ENCODE assay signal across 7 mouse cellular contexts in the genomic region with DNA sequence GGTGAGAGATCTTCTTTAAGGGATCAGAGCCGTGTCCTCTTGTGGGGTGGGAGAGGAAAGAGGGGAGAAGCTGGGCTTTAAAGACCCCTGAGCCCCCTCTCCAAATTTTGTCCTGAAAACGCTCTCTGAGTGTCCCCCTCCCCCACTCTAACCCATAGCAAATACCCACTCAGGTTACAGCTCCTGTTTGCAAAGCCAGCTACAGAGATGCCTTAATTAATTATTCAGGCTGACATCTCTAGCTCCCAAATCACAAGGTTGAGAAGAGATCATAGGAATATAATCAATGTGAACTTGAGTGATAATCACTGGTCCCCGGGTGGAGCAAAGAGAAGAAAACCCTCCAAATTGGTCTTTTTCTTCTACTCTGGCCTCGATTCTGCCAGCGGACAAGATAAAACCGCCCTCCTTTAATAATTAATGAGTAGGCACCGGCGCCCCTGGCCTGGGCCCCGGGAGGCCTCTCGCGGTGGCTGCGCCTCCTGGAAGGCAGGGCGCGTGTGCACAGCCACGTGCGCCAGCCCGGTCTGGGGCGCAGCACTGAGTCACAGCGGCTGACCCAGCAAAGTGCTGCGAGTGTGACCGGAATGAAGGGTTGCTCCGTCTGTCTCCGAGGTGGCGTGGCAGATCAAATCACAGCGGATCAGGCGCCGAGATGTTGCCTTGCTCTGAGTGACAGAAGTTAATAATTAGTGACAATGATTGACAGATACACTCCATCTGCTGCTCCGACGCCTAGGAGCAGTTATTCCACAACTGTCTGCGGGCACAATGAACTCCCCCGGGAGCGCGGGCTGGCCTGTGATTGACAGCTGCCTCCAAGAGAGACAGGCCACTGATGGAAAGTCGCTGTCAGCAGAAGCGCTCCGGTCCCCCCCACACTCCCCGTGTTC.
DNase-seq lines count a peak whose midpoint lies in the region; ATAC-seq and TF ChIP-seq lines count a peak whose summit lies in the region.

No protein-coding gene starts in this region.

- H3K27ac ChIP-seq in ES-Bruce4 (ENCODE audit: insufficient read depth, low read length): no peak overlapping the region
- no peak overlapping the region for H3K27ac ChIP-seq in forebrain, embryonic 11.5 days (ENCODE audit: low read depth, low read length)
- H3K27ac ChIP-seq in intestine, embryonic 14.5 days (ENCODE audit: low read depth): no peak overlapping the region
- H3K27ac ChIP-seq in limb, embryonic 10.5 days: peak overlapping the region; percentile 58; the same call in 1 of the 2 replicates
- no peak overlapping the region for H3K27ac ChIP-seq in neural tube, embryonic 13.5 days (replicated peaks)

- TF ChIP-seq CTCF in ES-Bruce4 (IDR thresholded peaks at IDR 0.05; ENCODE audit: low read depth, low read length): no peak

- DNase-seq in Muller cell, postnatal 12 days (ENCODE audit: inconsistent ontology term): peak; percentile 79
- DNase-seq in forebrain, embryonic 11.5 days (ENCODE audit: low spot score): peak; percentile 73
- DNase-seq in intestine, embryonic 14.5 days (ENCODE audit: low spot score): peak; percentile 80
- peak; percentile 57 for DNase-seq in limb, embryonic 10.5 days (ENCODE audit: low spot score)
- no peak for DNase-seq in spleen, adult 18-20 months

- ATAC-seq in forebrain, embryonic 11.5 days (replicated peaks; ENCODE audit: low FRiP score): peak; percentile 83
- peak; percentile 90 for ATAC-seq in intestine, embryonic 14.5 days (replicated peaks; ENCODE audit: low FRiP score, low TSS enrichment, low read depth)
- peak; percentile 77 for ATAC-seq in neural tube, embryonic 13.5 days (ENCODE audit: low read depth)

- no peak overlapping the region for H3K9ac ChIP-seq in ES-Bruce4 (ENCODE audit: low read depth, poor library complexity, severe bottlenecking)
- H3K9ac ChIP-seq in forebrain, embryonic 11.5 days (ENCODE audit: low read length): peak overlapping the region; percentile 45
- peak overlapping the region; percentile 29; the same call in 1 of the 2 replicates for H3K9ac ChIP-seq in intestine, embryonic 14.5 days (ENCODE audit: low read length)
- peak overlapping the region; percentile 54 for H3K9ac ChIP-seq in neural tube, embryonic 13.5 days

- H3K36me3 ChIP-seq in ES-Bruce4 (ENCODE audit: control insufficient read depth, insufficient read depth, low read length, poor library complexity, severe bottlenecking): no peaks in the 10 kb centered on the region
- no peaks in the 10 kb centered on the region for H3K36me3 ChIP-seq in forebrain, embryonic 11.5 days (ENCODE audit: control insufficient read depth, insufficient read depth, low read length)
- H3K36me3 ChIP-seq in intestine, embryonic 14.5 days (ENCODE audit: control insufficient read depth, insufficient read depth, low read length): no peaks in the 10 kb centered on the region
- H3K36me3 ChIP-seq in limb, embryonic 10.5 days: no peaks in the 10 kb centered on the region
- H3K36me3 ChIP-seq in neural tube, embryonic 13.5 days: no peaks in the 10 kb centered on the region

- TF ChIP-seq EP300 in ES-Bruce4 (IDR thresholded peaks at IDR 0.05; ENCODE audit: insufficient read depth, low read depth, low read length): no peak

- peak overlapping the region; percentile 59 for H3K4me2 ChIP-seq in forebrain, embryonic 11.5 days (ENCODE audit: low read depth, low read length, severe bottlenecking)
- H3K4me2 ChIP-seq in intestine, embryonic 14.5 days (ENCODE audit: low read length): peak overlapping the region; percentile 74
- peak overlapping the region; percentile 62 for H3K4me2 ChIP-seq in neural tube, embryonic 13.5 days

- H3K4me1 ChIP-seq in ES-Bruce4 (ENCODE audit: control insufficient read depth, insufficient read depth, low read length): no peaks in the 10 kb centered on the region
- peaks cover 11% of the 10 kb centered on the region for H3K4me1 ChIP-seq in forebrain, embryonic 11.5 days (replicated peaks; ENCODE audit: control insufficient read depth, insufficient read depth, low read length)
- 0 out of 2 replicates have a peak, but pooled peaks cover 9% of the 10 kb centered on the region for H3K4me1 ChIP-seq in intestine, embryonic 14.5 days (replicated peaks; ENCODE audit: control insufficient read depth, insufficient read depth, low read length)
- peaks cover 29% of the 10 kb centered on the region for H3K4me1 ChIP-seq in limb, embryonic 10.5 days
- H3K4me1 ChIP-seq in neural tube, embryonic 13.5 days (replicated peaks): peaks cover 18% of the 10 kb centered on the region

- peak overlapping the region; percentile 19 for H3K4me3 ChIP-seq in ES-Bruce4 (ENCODE audit: low read depth, low read length)
- H3K4me3 ChIP-seq in forebrain, embryonic 11.5 days (ENCODE audit: low read depth, low read length): peak overlapping the region; percentile 26
- peak overlapping the region; percentile 32 for H3K4me3 ChIP-seq in intestine, embryonic 14.5 days (ENCODE audit: low read depth, low read length)
- peak overlapping the region; percentile 49 for H3K4me3 ChIP-seq in limb, embryonic 10.5 days
- H3K4me3 ChIP-seq in neural tube, embryonic 13.5 days: peak overlapping the region; percentile 32

- TF ChIP-seq POLR2A in ES-Bruce4 (IDR thresholded peaks at IDR 0.05; ENCODE audit: insufficient read depth, low read length): no peak

- 2% methylated on average over 37 of the region's 37 CpGs for WGBS in forebrain, embryonic 11.5 days
- WGBS in intestine, embryonic 14.5 days: 2% methylated on average over 37 of the region's 37 CpGs
- WGBS in limb, embryonic 10.5 days: 2% methylated on average over 37 of the region's 37 CpGs
- 3% methylated on average over 37 of the region's 37 CpGs for WGBS in neural tube, embryonic 13.5 days

- H3K27me3 ChIP-seq in ES-Bruce4 (ENCODE audit: control insufficient read depth, insufficient read depth, low read length, poor library complexity, severe bottlenecking): no peaks in the 10 kb centered on the region
- peaks cover 15% of the 10 kb centered on the region; the same call in 1 of the 2 replicates for H3K27me3 ChIP-seq in forebrain, embryonic 11.5 days (ENCODE audit: control insufficient read depth, insufficient read depth, low read length)
- peaks cover 17% of the 10 kb centered on the region; the same call in 1 of the 2 replicates for H3K27me3 ChIP-seq in intestine, embryonic 14.5 days (replicated peaks; ENCODE audit: control insufficient read depth, insufficient read depth, low read length)
- H3K27me3 ChIP-seq in limb, embryonic 10.5 days (ENCODE audit: low read depth, poor library complexity, severe bottlenecking): peaks cover 56% of the 10 kb centered on the region
- H3K27me3 ChIP-seq in neural tube, embryonic 13.5 days: peaks cover 35% of the 10 kb centered on the region

- no peaks in the 10 kb centered on the region for H3K9me3 ChIP-seq in ES-Bruce4 (replicated peaks; ENCODE audit: control insufficient read depth, insufficient read depth, low read length, poor library complexity, severe bottlenecking)
- no peaks in the 10 kb centered on the region for H3K9me3 ChIP-seq in forebrain, embryonic 11.5 days (ENCODE audit: control insufficient read depth, low read length)
- no peaks in the 10 kb centered on the region for H3K9me3 ChIP-seq in intestine, embryonic 14.5 days (ENCODE audit: control insufficient read depth, low read length)
- no peaks in the 10 kb centered on the region for H3K9me3 ChIP-seq in limb, embryonic 10.5 days (replicated peaks)
- no peaks in the 10 kb centered on the region for H3K9me3 ChIP-seq in neural tube, embryonic 13.5 days

Comparison
In these comparisons a context has a peak if more than half of its experiments do, and no peak if none do; other contexts are left out.
1. DNase-seq: peak in Muller cell, postnatal 12 days (single experiment), forebrain, embryonic 11.5 days (single experiment), intestine, embryonic 14.5 days (single experiment) and limb, embryonic 10.5 days (single experiment); none in spleen, adult 18-20 months (0 of 2).
2. Peak in every context shown above with its lines, with median percentiles within 50 percentile points of each other: H3K4me3 ChIP-seq, ATAC-seq and H3K4me2 ChIP-seq.